Mouse (Mus musculus): ENCODE measurements around the gene Strc.

GRCm38 (mm10) chr2:121316278-121316677, 70.7 kb downstream of the Strc start:
- TF ChIP-seq CTCF (IDR thresholded peaks at IDR 0.05; ENCODE audit: extremely low read depth, insufficient read depth, insufficient read length, insufficient replicate concordance) (no peak), POLR2A (IDR thresholded peaks at IDR 0.05; ENCODE audit: low read depth, low read length) (no peak)
